19 mouse cellular contexts compared by ENCODE assay signal in genomic region chr9:27937253-27937652, GRCm38 (mm10).
DNase-seq lines count a peak whose midpoint lies in the region; ATAC-seq lines count a peak whose summit lies in the region.
"Had no signal": no experiment of that assay in that cellular context is flagged by ENCODE, and none has a peak within 500 bp of the region (broad histone marks: within the 10 kb centered on the region; RNA-seq: fewer than 3 reads in every experiment).

No protein-coding gene starts in this region.

- H3K4me3 ChIP-seq in embryonic facial prominence, embryonic 14.5 days (ENCODE audit: low read depth, low read length): no peak overlapping the region
- H3K4me3 ChIP-seq in embryonic facial prominence, embryonic 10.5 days: no peak overlapping the region
- no peak overlapping the region for H3K4me3 ChIP-seq in limb, embryonic 12.5 days (replicated peaks)
- no peak overlapping the region for H3K4me3 ChIP-seq in limb, embryonic 10.5 days
- H3K4me3 ChIP-seq: hindbrain, embryonic 15.5 days had no signal

- ATAC-seq in embryonic facial prominence, embryonic 14.5 days (ENCODE audit: low read depth): no peak
- peak; percentile 78; the same call in 1 of the 2 replicates for ATAC-seq in limb, embryonic 12.5 days (ENCODE audit: insufficient number of reproducible peaks, insufficient read depth, low FRiP score, low TSS enrichment, low read depth)
- ATAC-seq: forebrain, embryonic 14.5 days; lung, postnatal 0 days had no signal

- H3K27ac ChIP-seq in embryonic facial prominence, embryonic 14.5 days (replicated peaks; ENCODE audit: low read depth, low read length): no peak overlapping the region
- no peak overlapping the region for H3K27ac ChIP-seq in embryonic facial prominence, embryonic 10.5 days (replicated peaks)
- no peak overlapping the region for H3K27ac ChIP-seq in limb, embryonic 12.5 days
- H3K27ac ChIP-seq in limb, embryonic 10.5 days: no peak overlapping the region
- H3K27ac ChIP-seq: hindbrain, embryonic 15.5 days had no signal

- no peaks in the 10 kb centered on the region for H3K9me3 ChIP-seq in embryonic facial prominence, embryonic 14.5 days (ENCODE audit: control insufficient read depth, low read length)
- no peaks in the 10 kb centered on the region for H3K9me3 ChIP-seq in embryonic facial prominence, embryonic 10.5 days
- H3K9me3 ChIP-seq in limb, embryonic 12.5 days: no peaks in the 10 kb centered on the region
- no peaks in the 10 kb centered on the region for H3K9me3 ChIP-seq in limb, embryonic 10.5 days (replicated peaks)
- H3K9me3 ChIP-seq: hindbrain, embryonic 15.5 days had no signal

- H3K27me3 ChIP-seq in embryonic facial prominence, embryonic 14.5 days (replicated peaks; ENCODE audit: control insufficient read depth, insufficient read depth, low read length): no peaks in the 10 kb centered on the region
- H3K27me3 ChIP-seq in embryonic facial prominence, embryonic 10.5 days (replicated peaks; ENCODE audit: low read depth, poor library complexity, severe bottlenecking): no peaks in the 10 kb centered on the region
- H3K27me3 ChIP-seq in limb, embryonic 12.5 days: peaks cover 9% of the 10 kb centered on the region
- no peaks in the 10 kb centered on the region for H3K27me3 ChIP-seq in limb, embryonic 10.5 days (ENCODE audit: low read depth, poor library complexity, severe bottlenecking)
- H3K27me3 ChIP-seq: CH12.LX; hindbrain, embryonic 15.5 days had no signal

- H3K36me3 ChIP-seq in embryonic facial prominence, embryonic 14.5 days (ENCODE audit: control insufficient read depth, insufficient read depth, low read length): no peaks in the 10 kb centered on the region
- no peaks in the 10 kb centered on the region for H3K36me3 ChIP-seq in embryonic facial prominence, embryonic 10.5 days (replicated peaks)
- H3K36me3 ChIP-seq in limb, embryonic 12.5 days: no peaks in the 10 kb centered on the region
- no peaks in the 10 kb centered on the region for H3K36me3 ChIP-seq in limb, embryonic 10.5 days
- H3K36me3 ChIP-seq: hindbrain, embryonic 15.5 days had no signal

- DNase-seq in embryonic facial prominence, embryonic 14.5 days (ENCODE audit: low spot score): peak; percentile 16
- DNase-seq in embryonic facial prominence, embryonic 10.5 days (ENCODE audit: low spot score): no peak
- no peak for DNase-seq in limb, embryonic 10.5 days (ENCODE audit: low spot score)
- peak; percentile 79 for DNase-seq in gonadal fat pad, adult 2 months (ENCODE audit: low read depth)
- DNase-seq in retina, postnatal 1 day: no peak
- no peak for DNase-seq in right cerebral cortex, postnatal 10 days (ENCODE audit: low spot score in 2 of 2)
- DNase-seq: adrenal gland, postnatal 36 days; cerebellum, adult 11-12 months; cerebellum, postnatal 25 days; heart, adult 11 months; heart, postnatal 36 days; kidney, adult 2 months; liver had no signal

- H3K4me1 ChIP-seq in embryonic facial prominence, embryonic 14.5 days (ENCODE audit: control insufficient read depth, insufficient read depth, low read length): no peaks in the 10 kb centered on the region
- no peaks in the 10 kb centered on the region for H3K4me1 ChIP-seq in embryonic facial prominence, embryonic 10.5 days
- peaks cover 13% of the 10 kb centered on the region for H3K4me1 ChIP-seq in limb, embryonic 12.5 days (replicated peaks)
- H3K4me1 ChIP-seq in limb, embryonic 10.5 days: peaks cover 12% of the 10 kb centered on the region
- H3K4me1 ChIP-seq: hindbrain, embryonic 15.5 days had no signal

- H3K4me2 ChIP-seq in embryonic facial prominence, embryonic 14.5 days (ENCODE audit: low read depth, low read length): no peak overlapping the region
- no peak overlapping the region for H3K4me2 ChIP-seq in limb, embryonic 12.5 days
- H3K4me2 ChIP-seq: hindbrain, embryonic 15.5 days; midbrain, embryonic 11.5 days had no signal

- no peak overlapping the region for H3K9ac ChIP-seq in embryonic facial prominence, embryonic 14.5 days (ENCODE audit: low read depth, low read length)
- H3K9ac ChIP-seq in limb, embryonic 12.5 days (replicated peaks): no peak overlapping the region
- H3K9ac ChIP-seq: hindbrain, embryonic 15.5 days had no signal

Comparison
In these comparisons a context has a peak if more than half of its experiments do, and no peak if none do; other contexts are left out.
1. DNase-seq: peak in embryonic facial prominence, embryonic 14.5 days (single experiment) and gonadal fat pad, adult 2 months (single experiment); none in embryonic facial prominence, embryonic 10.5 days (single experiment), limb, embryonic 10.5 days (single experiment), retina, postnatal 1 day (single experiment) and right cerebral cortex, postnatal 10 days (0 of 2).